Mouse (Mus musculus) ovary, postnatal 14 days (tissue): ENCODE results near the gene Cpn2.

Experiments
- DNase-seq: peaks from one replicate; pipeline ENCODE4 v3.0.0; 2022; ENCODE audit warnings: low spot score

The Cpn2 gene

GRCm38 (mm10) chr16:30267359-30267758, at the start of gene Cpn2:
TSS of gene Cpn2 (minus strand) at chr16:30267499.
- no peak for DNase-seq

- DNase-seq: no peak
These were observed 46.9 kb upstream of the Cpn2 start for GRCm38 (mm10) chr16:30314236-30314635.

- DNase-seq: no peak
These were observed 43.3 kb upstream of the Cpn2 start, which contains the start of gene Gp5 for GRCm38 (mm10) chr16:30310647-30311046. TSS of gene Gp5 (minus strand) at chr16:30310779.

- no peak for DNase-seq
These were observed 42.8 kb upstream of the Cpn2 start for GRCm38 (mm10) chr16:30310171-30310515.

GRCm38 (mm10) chr16:30309395-30310170, 42.3 kb upstream of the Cpn2 start:
- no peak for DNase-seq

GRCm38 (mm10) chr16:30308616-30309394, 41.5 kb upstream of the Cpn2 start:
- peak; percentile 15 for DNase-seq

- no peak for DNase-seq
These were observed 40.8 kb upstream of the Cpn2 start for GRCm38 (mm10) chr16:30307961-30308615.

GRCm38 (mm10) chr16:30307306-30307705, 40.0 kb upstream of the Cpn2 start:
- DNase-seq: no peak

GRCm38 (mm10) chr16:30306102-30306501, 38.8 kb upstream of the Cpn2 start:
- no peak for DNase-seq

GRCm38 (mm10) chr16:30304236-30304635, 36.9 kb upstream of the Cpn2 start:
- no peak for DNase-seq

- DNase-seq: no peak
These were observed 36.1 kb upstream of the Cpn2 start for GRCm38 (mm10) chr16:30303411-30303810.

- DNase-seq: no peak
These were observed 35.4 kb upstream of the Cpn2 start for GRCm38 (mm10) chr16:30302686-30303085.

- no peak for DNase-seq
These were observed 32.5 kb upstream of the Cpn2 start for GRCm38 (mm10) chr16:30299711-30300277.

GRCm38 (mm10) chr16:30297450-30297849, 30.2 kb upstream of the Cpn2 start:
- no peak for DNase-seq

- DNase-seq: no peak
These were observed 29.4 kb upstream of the Cpn2 start for GRCm38 (mm10) chr16:30296601-30297275.

GRCm38 (mm10) chr16:30295106-30295505, 27.8 kb upstream of the Cpn2 start:
- no peak for DNase-seq

- no peak for DNase-seq
These were observed 23.1 kb upstream of the Cpn2 start for GRCm38 (mm10) chr16:30290436-30290835.

GRCm38 (mm10) chr16:30285701-30286100, 18.4 kb upstream of the Cpn2 start:
- no peak for DNase-seq

GRCm38 (mm10) chr16:30283743-30284337, 16.5 kb upstream of the Cpn2 start:
- peak; percentile 27 for DNase-seq

- DNase-seq: no peak
These were observed 15.7 kb upstream of the Cpn2 start, which contains the start of gene Lrrc15 for GRCm38 (mm10) chr16:30282844-30283495. TSS of gene Lrrc15 (minus strand) at chr16:30283256.
